13 mouse cellular contexts compared by ENCODE assay signal in genomic region chr1:175623656-175624055, GRCm38 (mm10). TPM values are rescaled to one million over a fixed set of nuclear protein-coding genes. Genes with fewer than 3 reads are reported as not detected.
"Had no signal": no experiment of that assay in that cellular context is flagged by ENCODE, and none has a peak within 500 bp of the region (broad histone marks: within the 10 kb centered on the region; RNA-seq: fewer than 3 reads in every experiment).

No protein-coding gene starts in this region.

- H3K36me3 ChIP-seq: midbrain, embryonic 15.5 days had no signal

- H3K9ac ChIP-seq: midbrain, embryonic 15.5 days; neural tube, embryonic 12.5 days had no signal

- DNase-seq: kidney, adult 9 months; kidney, postnatal 14 days; left cerebral cortex, postnatal 4 days; lung, embryonic 14.5 days; lung, postnatal 14 days; thymus, postnatal 4 days had no signal

- H3K27ac ChIP-seq: liver, embryonic 15.5 days; midbrain, embryonic 10.5 days; midbrain, embryonic 15.5 days; neural tube, embryonic 12.5 days; stomach, postnatal 0 days had no signal

- H3K9me3 ChIP-seq: limb, embryonic 13.5 days; liver, embryonic 15.5 days; midbrain, embryonic 10.5 days; midbrain, embryonic 15.5 days; neural tube, embryonic 12.5 days had no signal

- H3K27me3 ChIP-seq: limb, embryonic 13.5 days; liver, embryonic 15.5 days; midbrain, embryonic 15.5 days; neural tube, embryonic 12.5 days had no signal

- H3K4me3 ChIP-seq: neural tube, embryonic 12.5 days had no signal

- ATAC-seq: midbrain, embryonic 15.5 days had no signal

RNA-seq across cellular contexts. Expression of gene Kmo, which starts 3.5 kb away (rescaled TPM):
- total RNA-seq: left cerebral cortex, postnatal 10 days had no signal
